8 mouse cellular contexts compared by ENCODE assay signal in genomic region chr1:25826771-25827170, GRCm38 (mm10). TPM values are rescaled to one million over a fixed set of nuclear protein-coding genes. Genes with fewer than 3 reads are reported as not detected.
DNase-seq lines count a peak whose midpoint lies in the region; ATAC-seq lines count a peak whose summit lies in the region.

No protein-coding gene starts in this region.

- no peaks in the 10 kb centered on the region for H3K27me3 ChIP-seq in neural tube, embryonic 13.5 days
- H3K27me3 ChIP-seq in heart, embryonic 11.5 days (ENCODE audit: control insufficient read depth, insufficient read depth, low read length) = peaks cover 32% of the 10 kb centered on the region

- H3K4me2 ChIP-seq in neural tube, embryonic 13.5 days = peak overlapping the region; percentile 68
- no peak overlapping the region for H3K4me2 ChIP-seq in heart, embryonic 11.5 days

- H3K9ac ChIP-seq in neural tube, embryonic 13.5 days = peak overlapping the region; percentile 82
- no peak overlapping the region for H3K9ac ChIP-seq in heart, embryonic 11.5 days (ENCODE audit: low read depth, low read length)

- no peaks in the 10 kb centered on the region for H3K36me3 ChIP-seq in neural tube, embryonic 13.5 days
- no peaks in the 10 kb centered on the region for H3K36me3 ChIP-seq in heart, embryonic 11.5 days (ENCODE audit: control insufficient read depth, insufficient read depth, low read length)

- 14% methylated on average over 7 of the region's 7 CpGs for WGBS in neural tube, embryonic 13.5 days
- WGBS in heart, embryonic 11.5 days (ENCODE audit: insufficient replicate concordance) = 10% methylated on average over 7 of the region's 7 CpGs

- DNase-seq in left cerebral cortex, adult 18-20 months (ENCODE audit: low spot score in 2 of 2) = peak; percentile 68 to 72
- DNase-seq in left cerebral cortex, adult 11 months (ENCODE audit: low spot score) = no peak
- DNase-seq in cerebellum, postnatal 36 days = peak; percentile 72 to 82
- peak; percentile 45 to 78 for DNase-seq in layer of hippocampus, adult 8-10 months (ENCODE audit: low spot score in 2 of 2)
- no peak for DNase-seq in adrenal gland, adult (ENCODE audit: inconsistent age in 2 of 2, low spot score in 1 of 2)
- DNase-seq in thymus, postnatal 10 days (ENCODE audit: low spot score in 2 of 2) = no peak

- peak overlapping the region; percentile 75 for H3K4me3 ChIP-seq in neural tube, embryonic 13.5 days
- H3K4me3 ChIP-seq in heart, embryonic 11.5 days (ENCODE audit: low read depth, low read length) = no peak overlapping the region

- no peak for ATAC-seq in neural tube, embryonic 13.5 days (ENCODE audit: low read depth)
- no peak for ATAC-seq in heart, embryonic 11.5 days (replicated peaks; ENCODE audit: insufficient number of reproducible peaks, low FRiP score, low TSS enrichment)

- peaks cover 65% of the 10 kb centered on the region for H3K4me1 ChIP-seq in neural tube, embryonic 13.5 days (replicated peaks)
- no peaks in the 10 kb centered on the region for H3K4me1 ChIP-seq in heart, embryonic 11.5 days (ENCODE audit: control insufficient read depth, insufficient read depth, low read length)

- no peaks in the 10 kb centered on the region for H3K9me3 ChIP-seq in neural tube, embryonic 13.5 days
- H3K9me3 ChIP-seq in heart, embryonic 11.5 days (replicated peaks; ENCODE audit: control insufficient read depth, low read length) = no peaks in the 10 kb centered on the region

- no peak overlapping the region for H3K27ac ChIP-seq in neural tube, embryonic 13.5 days (replicated peaks)
- no peak overlapping the region for H3K27ac ChIP-seq in heart, embryonic 11.5 days (ENCODE audit: low read depth, low read length)

RNA-seq across cellular contexts. Expression of gene Adgrb3, which starts 2.7 kb away (rescaled TPM):
- 10 to 100 TPM; 91.4 to 92.2 TPM for total RNA-seq in left cerebral cortex, adult 18-20 months (2021)
- total RNA-seq in layer of hippocampus, adult 8-10 months (2022) = 100 to 1,000 TPM; 101 to 114 (median 108) TPM
- 34.0 and 35.3 TPM in 2 replicates for polyA plus RNA-seq in neural tube, embryonic 13.5 days (2015; fragmentation: Nextera tagmentation; extraction: Ambion mirVana)
- 0.49 and 0.89 TPM in 2 replicates for polyA plus RNA-seq in heart, embryonic 11.5 days (2014; fragmentation: Nextera tagmentation; extraction: Ambion mirVana)

Comparison
In these comparisons a context has a peak if more than half of its experiments do, and no peak if none do; other contexts are left out.
1. DNase-seq: peak in left cerebral cortex, adult 18-20 months (2 of 2), cerebellum, postnatal 36 days (2 of 2) and layer of hippocampus, adult 8-10 months (2 of 2); none in left cerebral cortex, adult 11 months (single experiment), adrenal gland, adult (0 of 2) and thymus, postnatal 10 days (0 of 2).